Mouse (Mus musculus): ENCODE data around the gene Wfikkn1.
A peak's percentile ranks its signal among the peaks of the same experiment; 100 is the strongest.

The Wfikkn1 gene

GRCm38 (mm10) chr17:25837076-25837410 is 43.6 kb downstream of the Wfikkn1 start, which contains the start of gene Rhbdl1:
Rhbdl1 (minus strand) TSS chr17:25837295.
- peak; percentile 66 for DNase-seq (ENCODE audit: low read depth, low spot score)

GRCm38 (mm10) chr17:25836397-25837075 is 44.1 kb downstream of the Wfikkn1 start:
- no peak for DNase-seq (ENCODE audit: low read depth, low spot score)

DNA sequence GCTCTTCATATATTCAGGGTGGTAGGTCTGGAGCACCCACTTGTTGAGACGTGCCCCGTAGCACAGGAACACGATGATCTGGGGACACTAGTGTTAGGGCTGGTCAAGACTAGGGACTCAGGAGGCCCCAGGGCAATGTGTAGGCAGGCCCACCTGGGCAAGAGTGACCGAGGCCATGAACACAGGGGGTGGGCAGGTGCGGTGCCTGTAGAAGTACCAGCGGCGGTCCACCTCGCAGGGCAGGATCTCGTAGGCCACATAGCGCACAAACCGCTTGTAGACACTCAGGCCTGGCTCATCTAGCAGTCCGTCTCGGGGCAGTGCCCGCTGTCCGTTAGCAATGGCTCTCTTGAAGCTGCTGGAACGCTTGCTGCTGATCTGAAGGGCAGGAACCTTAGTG is 44.8 kb downstream of the Wfikkn1 start:
- DNase-seq (ENCODE audit: low read depth, low spot score), result no peak

GRCm38 (mm10) chr17:25835301-25835700 is 45.4 kb downstream of the Wfikkn1 start:
- no peak for DNase-seq (ENCODE audit: low read depth, low spot score)

- DNase-seq (ENCODE audit: low read depth, low spot score), result no peak
Measured at GRCm38 (mm10) chr17:25834595-25835222, 45.9 kb downstream of the Wfikkn1 start.

GRCm38 (mm10) chr17:25833961-25834594 is 46.6 kb downstream of the Wfikkn1 start:
- no peak for DNase-seq (ENCODE audit: low read depth, low spot score)

GRCm38 (mm10) chr17:25833291-25833663 is 47.4 kb downstream of the Wfikkn1 start, which contains the start of gene Stub1:
Stub1 (minus strand) TSS chr17:25833404.
- DNase-seq (ENCODE audit: low read depth, low spot score), result peak; percentile 89

GRCm38 (mm10) chr17:25832436-25833290 is 48.0 kb downstream of the Wfikkn1 start:
- DNase-seq (ENCODE audit: low read depth, low spot score), result peak; percentile 98

DNA sequence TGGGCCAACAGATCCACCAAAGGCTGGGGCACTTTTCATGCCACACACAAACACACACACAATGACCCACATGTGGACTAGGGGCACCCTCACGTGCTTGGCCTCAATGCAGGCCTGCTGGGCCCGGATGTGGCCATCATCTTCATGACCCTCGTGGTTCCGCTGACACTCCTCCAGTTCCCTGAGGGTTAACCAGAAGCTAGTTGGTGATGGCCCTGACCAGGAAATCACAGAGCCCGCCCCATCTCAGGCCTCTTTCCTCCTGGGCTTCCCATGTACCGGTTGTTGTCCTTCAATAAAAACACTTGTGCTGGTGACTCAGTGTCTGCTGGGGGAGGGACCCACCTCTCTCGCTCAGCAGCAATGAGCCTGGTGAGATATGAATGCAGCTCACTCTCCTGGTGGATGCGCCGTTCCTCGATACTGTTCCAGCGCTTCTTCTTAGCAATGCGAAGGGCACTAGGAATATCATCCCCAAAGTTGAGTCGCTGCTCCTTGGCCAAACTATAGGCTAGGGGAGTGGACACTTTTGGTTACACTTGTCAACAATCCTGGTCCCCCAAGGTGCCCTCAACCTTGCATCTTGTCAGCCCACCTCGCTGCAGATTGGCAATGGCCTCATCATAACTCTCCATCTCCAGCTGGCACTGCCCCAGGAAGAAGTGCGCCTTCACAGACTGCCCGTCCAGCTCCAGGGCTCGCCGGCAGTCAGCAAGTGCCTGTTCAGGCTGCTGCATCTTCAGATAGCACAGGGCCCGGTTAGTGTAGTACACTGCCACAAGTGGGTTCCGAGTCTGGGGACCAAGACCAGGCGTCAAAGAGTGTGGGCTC is 49.0 kb downstream of the Wfikkn1 start:
- DNase-seq (ENCODE audit: low read depth, low spot score), result no peak

DNA sequence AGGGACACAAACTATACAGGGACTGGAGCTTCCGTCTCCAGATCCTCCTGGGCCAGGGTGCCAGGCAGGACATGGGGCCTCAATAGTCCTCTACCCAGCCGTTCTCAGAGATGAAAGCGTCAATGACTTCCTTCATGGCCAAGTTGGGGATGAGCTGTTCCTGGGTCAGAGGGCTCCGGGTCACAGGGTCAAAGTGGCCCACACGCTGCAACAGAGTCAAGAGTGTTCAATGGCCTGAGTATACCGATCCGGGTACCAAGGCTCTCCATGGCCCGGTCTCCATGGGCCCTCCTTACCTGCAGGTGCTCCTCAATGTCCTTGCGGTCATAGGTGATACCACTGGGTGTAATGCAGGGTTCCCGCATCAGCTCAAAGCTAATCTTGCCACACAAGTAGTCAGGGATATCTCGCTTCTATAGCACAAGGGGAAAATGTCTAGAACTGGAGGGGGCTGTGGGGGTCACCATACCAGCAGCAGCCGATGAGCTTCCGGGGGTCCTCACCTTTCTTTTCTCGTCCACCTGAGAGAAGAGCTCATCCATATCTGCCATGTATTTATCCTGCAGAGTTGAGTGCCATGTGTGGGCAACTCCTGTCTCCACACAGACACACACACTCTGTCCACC is 49.7 kb downstream of the Wfikkn1 start:
- DNase-seq (ENCODE audit: low read depth, low spot score), result no peak

- DNase-seq (ENCODE audit: low read depth, low spot score), result no peak
Measured at GRCm38 (mm10) chr17:25830200-25830753, 50.4 kb downstream of the Wfikkn1 start.

DNA sequence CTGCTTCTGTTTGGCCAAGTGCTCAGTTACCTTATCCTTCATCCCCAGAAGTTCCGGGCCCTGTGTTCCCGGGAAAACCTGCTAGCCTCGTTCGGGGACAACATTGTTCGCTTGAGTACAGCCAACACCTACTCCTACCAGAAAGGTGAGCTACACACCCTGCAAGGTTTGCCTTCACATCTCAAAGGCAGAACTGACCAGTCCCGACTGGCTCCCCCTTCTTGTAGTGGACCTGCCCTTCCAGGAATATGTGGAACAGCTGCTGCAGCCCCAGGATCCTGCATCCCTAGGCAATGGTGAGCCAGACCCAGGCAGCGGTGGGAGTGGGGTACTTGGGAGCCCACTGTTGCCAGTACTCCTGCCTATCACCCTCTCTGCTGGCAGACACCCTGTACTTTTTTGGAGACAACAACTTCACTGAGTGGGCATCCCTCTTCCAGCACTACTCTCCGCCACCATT is 51.1 kb downstream of the Wfikkn1 start:
- no peak for DNase-seq (ENCODE audit: low read depth, low spot score)

GRCm38 (mm10) chr17:25828712-25829557 is 51.7 kb downstream of the Wfikkn1 start, which contains the start of gene Jmjd8:
Jmjd8 (plus strand) TSS chr17:25828867.
- peak; percentile 75 for DNase-seq (ENCODE audit: low read depth, low spot score)

GRCm38 (mm10) chr17:25828223-25828594 is 52.4 kb downstream of the Wfikkn1 start:
- DNase-seq (ENCODE audit: low read depth, low spot score), result no peak
